Mouse (Mus musculus): ENCODE results near the gene Vmn1r212. TPM values are rescaled to one million over a fixed set of nuclear protein-coding genes. Genes with fewer than 3 reads are reported as not detected.

Vmn1r212 gene
- not detected in 2 replicates for polyA plus RNA-seq (2012; rRNA removed)

GRCm38 (mm10) chr13:22884105-22884504, at the start of gene Vmn1r212:
TSS of gene Vmn1r212 (minus strand) at chr13:22884205.

GRCm38 (mm10) chr13:22857461-22857860, 26.5 kb downstream of the Vmn1r212 start, which contains the start of gene Vmn1r211:
TSS of gene Vmn1r211 (minus strand) at chr13:22857561.

Other genes with a start within 250 kb of the Vmn1r212 start
- gene Vmn1r207-ps, start 154.6 kb downstream of the Vmn1r212 start, polyA plus RNA-seq (2012; rRNA removed): not detected in 2 replicates
- not detected in 2 replicates for gene Vmn1r208, start 106.8 kb downstream of the Vmn1r212 start, polyA plus RNA-seq (2012; rRNA removed)
- not detected in 2 replicates for gene Vmn1r209, start 74.5 kb downstream of the Vmn1r212 start, polyA plus RNA-seq (2012; rRNA removed)
- not detected in 2 replicates for gene Vmn1r210, start 52.9 kb downstream of the Vmn1r212 start, polyA plus RNA-seq (2012; rRNA removed)
- not detected in 2 replicates for gene Vmn1r211, start 26.6 kb downstream of the Vmn1r212 start, polyA plus RNA-seq (2012; rRNA removed)
- gene Vmn1r213, start 123.5 kb upstream of the Vmn1r212 start, polyA plus RNA-seq (2012; rRNA removed): not detected in 2 replicates
- gene Vmn1r214, start 146.2 kb upstream of the Vmn1r212 start, polyA plus RNA-seq (2012; rRNA removed): not detected in 2 replicates
- not detected in 2 replicates for gene Vmn1r215, start 183.8 kb upstream of the Vmn1r212 start, polyA plus RNA-seq (2012; rRNA removed)
- not detected in 2 replicates for gene Vmn1r217, start 234.0 kb upstream of the Vmn1r212 start, polyA plus RNA-seq (2012; rRNA removed)
- gene Vmn1r218, start 248.9 kb upstream of the Vmn1r212 start, polyA plus RNA-seq (2012; rRNA removed): not detected in 2 replicates

Data from liver, embryonic 14 days (tissue).